Mouse (Mus musculus) cerebellum, postnatal 10 days (tissue): ENCODE measurements around the gene Cyp46a1.

Source experiments
- DNase-seq, 2 experiments: peaks; one replicate each; pipeline ENCODE4 v3.0.0; 2021; ENCODE audit warnings: mixed read lengths in 2 of 2

Gene Cyp46a1

GRCm38 (mm10) chr12:108333895-108334445 lies at the start of gene Cyp46a1:
Gene Cyp46a1, plus strand, starts transcription at chr12:108334381.
- DNase-seq = peak; percentile 100

- peak; percentile 35 to 42 for DNase-seq
Measured at GRCm38 (mm10) chr12:108284455-108285224, 49.5 kb upstream of the Cyp46a1 start.

- peak in 1 of 2 experiments; percentile 43 for DNase-seq
Measured at GRCm38 (mm10) chr12:108285225-108286011, 48.8 kb upstream of the Cyp46a1 start.

- peak in 1 of 2 experiments; percentile 56 for DNase-seq
Measured at GRCm38 (mm10) chr12:108286381-108286780, 47.8 kb upstream of the Cyp46a1 start.

- DNase-seq = peak; percentile 81 to 85
Measured at GRCm38 (mm10) chr12:108287011-108287410, 47.2 kb upstream of the Cyp46a1 start.

GRCm38 (mm10) chr12:108288127-108288880 lies 45.9 kb upstream of the Cyp46a1 start:
- peak; percentile 68 to 77 for DNase-seq

- peak; percentile 75 to 76 for DNase-seq
Measured at GRCm38 (mm10) chr12:108292419-108292818, 41.8 kb upstream of the Cyp46a1 start.

- DNase-seq = peak; percentile 89 to 91
Measured at GRCm38 (mm10) chr12:108292957-108293356, 41.2 kb upstream of the Cyp46a1 start.

GRCm38 (mm10) chr12:108294620-108295019 lies 39.6 kb upstream of the Cyp46a1 start:
- peak; percentile 46 to 48 for DNase-seq

GRCm38 (mm10) chr12:108297033-108297432 lies 37.1 kb upstream of the Cyp46a1 start:
- peak; percentile 47 to 57 for DNase-seq

GRCm38 (mm10) chr12:108301006-108301405 lies 33.2 kb upstream of the Cyp46a1 start:
- DNase-seq = no peak

GRCm38 (mm10) chr12:108303778-108304365 lies 30.3 kb upstream of the Cyp46a1 start:
- DNase-seq = no peak

- no peak for DNase-seq
Measured at GRCm38 (mm10) chr12:108305172-108305571, 29.0 kb upstream of the Cyp46a1 start.

GRCm38 (mm10) chr12:108305812-108306794 lies 28.1 kb upstream of the Cyp46a1 start, which contains the start of gene Hhipl1:
Gene Hhipl1, plus strand, starts transcription at chr12:108306270.
- DNase-seq = peak; percentile 51 to 56

GRCm38 (mm10) chr12:108307553-108307952 lies 26.6 kb upstream of the Cyp46a1 start:
- DNase-seq = peak; percentile 84 to 88

GRCm38 (mm10) chr12:108308363-108308856 lies 25.8 kb upstream of the Cyp46a1 start:
- DNase-seq = peak; percentile 44 to 51

GRCm38 (mm10) chr12:108309116-108309794 lies 24.9 kb upstream of the Cyp46a1 start:
- DNase-seq = no peak

- no peak for DNase-seq
Measured at GRCm38 (mm10) chr12:108310041-108310440, 24.1 kb upstream of the Cyp46a1 start.

GRCm38 (mm10) chr12:108310456-108311027 lies 23.6 kb upstream of the Cyp46a1 start:
- no peak for DNase-seq
